Mouse (Mus musculus) thymus, adult 2 months (tissue): ENCODE data around the gene Tmprss15.

ENCODE experiments used
- CTCF ChIP-seq: fragments of 200-500 bp; IDR thresholded peaks from 2 replicates; pipeline ENCODE4 v1.5.1; 2012; ENCODE audit warnings: mild to moderate bottlenecking, control low read depth, low read length, moderate library complexity, borderline replicate concordance; ENCODE audit not compliant: control insufficient read depth, poor library complexity, insufficient read depth; ENCODE audit errors: extremely low read depth
- POLR2A ChIP-seq: fragments of 200-500 bp; IDR thresholded peaks from 2 replicates; pipeline ENCODE4 v1.6.1; 2012; ENCODE audit warnings: mild to moderate bottlenecking, low read length, control low read depth, moderate library complexity; ENCODE audit not compliant: control insufficient read depth, poor library complexity, insufficient read depth; ENCODE audit errors: extremely low read depth

- TF ChIP-seq POLR2A (no peak), CTCF (no peak)
Measured at GRCm38 (mm10) chr16:79100325-79100724, 9.4 kb upstream of the Tmprss15 start.
